Mouse (Mus musculus) fat pad, adult 2 months (tissue): ENCODE data around the gene Arpp19.

Source experiments
- DNase-seq: peaks from one replicate; pipeline ENCODE4 v3.0.0-alpha.2; 2011; ENCODE audit warnings: low read depth, low spot score; ENCODE audit errors: extremely low read depth

Gene Arpp19

DNA sequence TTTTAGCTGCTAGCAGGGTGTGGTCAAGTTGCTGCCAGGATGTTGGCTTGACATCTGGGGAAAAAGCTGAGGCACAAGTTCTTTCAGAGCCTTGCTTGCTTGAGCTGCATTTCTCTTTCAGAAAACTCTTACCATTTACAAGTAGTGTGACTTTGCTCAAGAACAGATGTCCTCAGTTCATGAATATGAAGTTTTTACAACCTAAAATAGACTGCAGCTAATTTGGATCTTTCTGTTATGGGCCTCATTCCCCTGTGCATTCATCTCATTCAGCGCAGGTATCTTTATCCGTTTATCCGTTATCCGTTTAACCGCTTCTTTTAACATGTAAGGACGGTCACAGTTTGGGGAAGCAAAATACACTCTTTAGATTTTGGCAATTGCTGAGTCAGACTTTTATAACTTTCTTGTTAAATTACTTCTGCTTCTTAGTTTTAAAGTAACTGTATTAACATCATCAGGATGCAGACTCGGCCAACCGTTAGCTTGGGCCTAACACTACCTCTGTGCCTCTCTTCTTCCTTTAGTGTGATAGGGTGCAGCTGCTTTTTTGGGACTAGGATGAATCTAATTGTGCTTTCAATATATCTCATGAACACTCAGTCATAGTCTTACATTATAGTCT lies 62.9 kb downstream of the Arpp19 start:
- DNase-seq: no peak

DNA sequence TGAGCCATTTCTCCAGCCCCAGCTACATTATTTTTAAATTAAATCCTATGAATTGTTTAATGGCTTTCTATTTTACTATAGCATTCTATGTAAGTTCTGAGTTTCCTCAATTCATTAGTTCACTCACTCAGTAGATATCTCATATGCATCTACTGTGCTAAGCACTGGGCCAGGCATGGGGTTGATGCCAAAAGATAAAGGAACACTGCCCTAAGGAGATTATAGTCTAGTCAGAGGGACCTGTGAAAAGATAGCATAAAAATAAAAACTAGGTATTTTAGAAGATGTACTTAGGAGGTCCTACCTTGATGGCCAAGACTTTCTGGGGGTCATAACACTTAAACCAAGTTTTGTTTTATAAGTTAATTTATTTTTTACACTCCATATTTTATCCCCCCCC lies 64.7 kb downstream of the Arpp19 start:
- no peak for DNase-seq
